Mouse (Mus musculus) brain, adult 2 months (tissue): ENCODE results near the gene Cetn3.
A peak's percentile ranks its signal among the peaks of the same experiment; 100 is the strongest.

Experiments used
- DNase-seq: peaks from one replicate; pipeline ENCODE4 v3.0.0; 2011; ENCODE audit warnings: low read depth, low spot score

The Cetn3 gene

GRCm38 (mm10) chr13:81822750-81823149, 39.9 kb downstream of the Cetn3 start:
- no peak for DNase-seq

GRCm38 (mm10) chr13:81824576-81825330, 41.9 kb downstream of the Cetn3 start:
- DNase-seq, result peak; percentile 90

GRCm38 (mm10) chr13:81828486-81828885, 45.6 kb downstream of the Cetn3 start:
- DNase-seq, result peak; percentile 89

- peak; percentile 20 for DNase-seq
Observed at GRCm38 (mm10) chr13:81831838-81832237, 49.0 kb downstream of the Cetn3 start.

GRCm38 (mm10) chr13:81836386-81837177, 53.7 kb downstream of the Cetn3 start:
- DNase-seq, result no peak

- DNase-seq, result no peak
Observed at GRCm38 (mm10) chr13:81838016-81838415, 55.1 kb downstream of the Cetn3 start.

GRCm38 (mm10) chr13:81838948-81839347, 56.1 kb downstream of the Cetn3 start:
- DNase-seq, result no peak

- no peak for DNase-seq
Observed at GRCm38 (mm10) chr13:81840246-81840645, 57.4 kb downstream of the Cetn3 start.

- DNase-seq, result no peak
Observed at GRCm38 (mm10) chr13:81840646-81841045, 57.8 kb downstream of the Cetn3 start.

GRCm38 (mm10) chr13:81842278-81842677, 59.4 kb downstream of the Cetn3 start:
- no peak for DNase-seq
